Mouse (Mus musculus) liver, embryonic 14.5 days (tissue): ENCODE measurements around the gene Olfr218.

Experiments
- CTCF ChIP-seq: IDR thresholded peaks from 2 replicates; pipeline ENCODE4 v1.5.1; 2016; ENCODE audit warnings: antibody characterized with exemption, low read depth, control low read depth
- EP300 ChIP-seq: IDR thresholded peaks from 2 replicates; pipeline ENCODE4 v1.6.1; 2016; ENCODE audit warnings: antibody characterized with exemption, low read depth

DNA sequence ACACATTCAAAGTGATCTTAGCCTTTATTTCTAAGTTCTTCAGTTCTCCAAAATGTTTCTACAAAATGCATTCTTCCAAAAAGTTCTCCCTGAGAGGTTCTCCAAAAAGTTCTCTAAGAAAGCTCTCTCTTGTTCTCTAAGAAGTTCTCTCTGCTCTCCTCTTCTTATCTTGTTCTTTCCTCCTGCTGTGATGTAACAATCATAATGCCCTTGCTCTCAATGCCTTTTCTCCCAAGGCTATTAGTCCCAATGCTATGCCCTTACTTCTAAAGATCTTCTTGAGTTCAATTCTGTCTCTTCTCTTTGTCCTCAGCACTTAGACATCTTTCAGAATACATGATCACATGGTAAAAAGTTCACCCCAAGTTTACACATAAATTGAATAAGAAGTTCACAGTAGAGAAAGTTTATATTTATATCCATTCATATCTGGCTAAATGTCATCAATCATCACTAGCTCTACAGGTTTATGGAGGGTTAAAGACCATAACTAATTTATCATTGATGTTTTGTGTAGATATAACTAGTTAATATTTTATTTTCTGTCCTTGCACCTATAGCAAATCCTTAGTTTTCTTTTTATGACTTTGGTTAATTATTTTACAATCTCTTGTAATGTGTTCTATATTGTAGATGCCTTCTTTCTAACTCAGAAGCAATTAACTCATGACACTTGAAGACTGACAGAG is 23.3 kb upstream of the Olfr218 start:
- TF ChIP-seq CTCF (no peak), EP300 (no peak)
